Mouse (Mus musculus) cortical plate, adult 2 months (tissue): ENCODE results near the gene Sde2.

Source experiments
- CTCF ChIP-seq: fragments of 200-500 bp; IDR thresholded peaks from 2 replicates; pipeline ENCODE4 v1.5.1; 2011; ENCODE audit warnings: mild to moderate bottlenecking, control low read depth, low read length; ENCODE audit not compliant: insufficient read depth; ENCODE audit errors: extremely low read depth
- POLR2A ChIP-seq: fragments of 200-500 bp; IDR thresholded peaks from 2 replicates; pipeline ENCODE4 v1.6.1; 2011; ENCODE audit warnings: mild to moderate bottlenecking, low read length, control low read depth; ENCODE audit not compliant: insufficient read depth; ENCODE audit errors: extremely low read depth

- TF ChIP-seq CTCF (no peak), POLR2A (no peak)
Observed at GRCm38 (mm10) chr1:180830175-180830574, 20.8 kb upstream of the Sde2 start.
